Mouse (Mus musculus) thymus, adult 2 months (tissue): ENCODE data around the gene Ptbp1.

Source experiments
- CTCF ChIP-seq: fragments of 200-500 bp; IDR thresholded peaks from 2 replicates; pipeline ENCODE4 v1.5.1; 2012; ENCODE audit warnings: mild to moderate bottlenecking, control low read depth, low read length, moderate library complexity, borderline replicate concordance; ENCODE audit not compliant: control insufficient read depth, poor library complexity, insufficient read depth; ENCODE audit errors: extremely low read depth
- POLR2A ChIP-seq: fragments of 200-500 bp; IDR thresholded peaks from 2 replicates; pipeline ENCODE4 v1.6.1; 2012; ENCODE audit warnings: mild to moderate bottlenecking, low read length, control low read depth, moderate library complexity; ENCODE audit not compliant: control insufficient read depth, poor library complexity, insufficient read depth; ENCODE audit errors: extremely low read depth

DNA sequence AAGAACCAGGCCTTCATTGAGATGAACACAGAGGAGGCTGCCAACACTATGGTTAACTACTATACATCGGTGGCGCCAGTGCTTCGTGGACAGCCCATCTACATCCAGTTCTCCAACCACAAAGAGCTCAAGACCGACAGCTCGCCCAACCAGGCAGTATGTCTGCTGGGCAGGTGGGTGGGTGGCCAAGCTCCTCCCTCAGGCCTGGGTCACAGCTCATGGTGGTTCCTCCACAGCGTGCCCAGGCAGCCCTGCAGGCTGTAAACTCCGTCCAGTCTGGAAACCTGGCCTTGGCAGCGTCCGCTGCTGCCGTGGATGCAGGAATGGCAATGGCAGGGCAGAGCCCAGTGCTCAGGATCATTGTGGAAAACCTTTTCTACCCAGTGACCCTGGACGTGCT lies 4.9 kb downstream of the Ptbp1 start:
- TF ChIP-seq POLR2A (no peak), CTCF (no peak)
